Mouse (Mus musculus) erythroid progenitor cell, adult 5-6 weeks (primary cell): ENCODE measurements around the gene Cldn16. TPM values are rescaled to one million over a fixed set of nuclear protein-coding genes. Genes with fewer than 3 reads are reported as not detected.
"Not testable (repeated sequence)": the region's sequence is repeated elsewhere in the genome, so short reads cannot be mapped to it uniquely, and the experiment has no call there.

Experiments
- ATAC-seq: replicated peaks from 2 replicates; pipeline ENCODE4 v1.8.0; 2016; ENCODE audit warnings: moderate number of reproducible peaks, mild to moderate bottlenecking, moderate TSS enrichment, inconsistent platforms; ENCODE audit not compliant: poor library complexity, low FRiP score, severe bottlenecking
- total RNA-seq, 2 experiments: library from RNA; stranded (forward) in 1 of 2; stranded (reverse) in 1 of 2; fragments of 150-400 nt in 1 of 2; fragments of 186-747, 209-891 nt in 1 of 2; gene quantifications; 2 replicates each; pipeline versions ENCODE4 v1.2.3 to v1.2.4; 2015 to 2017; ENCODE audit warnings: low replicate concordance in 2 of 2

Cldn16 gene
- total RNA-seq (2015; ENCODE audit: low replicate concordance) (not detected in 2 replicates), total RNA-seq (2017; ENCODE audit: low replicate concordance) (not detected in 2 replicates)

- no peak for ATAC-seq
These were observed at the start of gene Cldn16 for GRCm38 (mm10) chr16:26462835-26463234. Gene Cldn16 (plus strand): TSS chr16:26463135.

- no peak for ATAC-seq
These were observed 44.3 kb upstream of the Cldn16 start for GRCm38 (mm10) chr16:26418616-26419015.

DNA sequence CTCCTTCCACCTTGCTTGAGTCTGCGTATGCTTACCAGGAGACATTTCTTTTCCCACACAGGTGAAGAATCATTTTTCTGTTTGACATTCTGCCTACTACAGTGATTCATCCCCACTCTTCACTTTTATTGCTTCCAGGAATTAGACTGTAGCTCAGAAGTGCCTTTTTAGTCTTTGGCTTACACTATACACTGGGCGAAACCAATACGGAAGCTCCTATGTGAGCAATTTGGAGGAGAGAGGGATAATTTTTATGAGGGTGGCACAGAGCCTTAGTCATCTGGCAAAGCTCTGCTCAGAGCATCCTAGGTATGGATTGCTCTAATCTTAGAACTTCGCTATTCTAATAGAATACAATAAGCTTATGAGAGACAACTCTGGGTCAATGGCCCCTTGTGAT is 40.9 kb upstream of the Cldn16 start:
- ATAC-seq: no peak

DNA sequence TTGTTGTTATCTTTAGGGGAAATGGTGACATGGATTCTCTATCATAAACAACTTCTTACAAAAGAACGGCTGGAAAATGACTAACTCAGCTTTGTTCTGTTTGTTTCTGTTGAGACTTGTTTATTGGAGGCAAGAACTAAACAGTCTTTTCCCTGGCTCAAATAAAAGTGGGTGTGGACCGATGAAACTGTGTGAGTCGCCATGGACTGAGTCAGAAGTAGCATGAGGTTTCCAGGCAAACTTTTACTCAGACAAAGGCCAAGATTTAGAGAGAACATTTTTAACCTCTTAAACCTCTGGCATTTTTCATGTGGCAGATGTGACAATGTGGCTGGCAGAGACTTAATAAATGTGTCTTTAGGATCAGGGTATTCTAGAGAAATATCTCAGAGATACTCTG is 32.7 kb upstream of the Cldn16 start:
- ATAC-seq: no peak

- ATAC-seq: no peak
These were observed 29.4 kb upstream of the Cldn16 start for GRCm38 (mm10) chr16:26433486-26433885.

DNA sequence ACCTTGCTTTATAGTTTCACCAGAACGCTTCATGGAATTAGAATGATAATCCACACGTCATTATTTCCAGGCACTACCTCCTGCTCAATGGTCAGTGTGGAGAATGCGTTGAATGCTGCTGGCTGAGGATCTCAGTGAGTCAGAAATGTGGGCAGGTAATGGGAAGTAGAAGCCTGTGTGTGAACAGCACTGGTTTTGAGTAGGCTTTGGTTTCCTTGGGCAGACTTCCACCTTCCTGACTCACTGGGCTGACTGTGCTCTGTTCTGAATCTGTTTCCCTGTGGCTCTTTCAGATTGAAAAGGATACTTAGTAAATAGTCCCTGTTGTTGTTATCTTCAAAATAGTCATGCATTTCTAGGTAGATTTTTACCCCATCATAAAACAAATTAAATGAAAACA is 22.9 kb upstream of the Cldn16 start:
- no peak for ATAC-seq

DNA sequence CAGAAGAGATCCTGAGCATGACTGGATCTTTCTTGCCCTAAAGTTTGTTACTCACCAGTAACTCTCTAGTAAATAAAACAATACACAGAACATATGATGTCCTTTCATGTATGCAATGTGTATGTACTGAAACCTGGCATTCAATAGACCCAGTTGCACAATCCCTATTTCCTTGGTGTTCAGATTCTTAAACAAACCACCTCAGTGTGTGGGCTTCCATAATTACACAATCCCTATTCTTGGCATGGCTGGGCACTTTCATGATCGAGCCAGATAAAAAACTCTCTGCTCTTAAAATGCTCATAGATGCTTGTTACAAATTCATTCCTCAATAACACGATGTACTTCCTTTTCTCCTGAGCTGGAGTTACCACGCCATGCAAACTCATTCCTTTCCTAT is 21.8 kb upstream of the Cldn16 start:
- ATAC-seq: no peak

GRCm38 (mm10) chr16:26444843-26445242 is 18.1 kb upstream of the Cldn16 start:
- no peak for ATAC-seq

DNA sequence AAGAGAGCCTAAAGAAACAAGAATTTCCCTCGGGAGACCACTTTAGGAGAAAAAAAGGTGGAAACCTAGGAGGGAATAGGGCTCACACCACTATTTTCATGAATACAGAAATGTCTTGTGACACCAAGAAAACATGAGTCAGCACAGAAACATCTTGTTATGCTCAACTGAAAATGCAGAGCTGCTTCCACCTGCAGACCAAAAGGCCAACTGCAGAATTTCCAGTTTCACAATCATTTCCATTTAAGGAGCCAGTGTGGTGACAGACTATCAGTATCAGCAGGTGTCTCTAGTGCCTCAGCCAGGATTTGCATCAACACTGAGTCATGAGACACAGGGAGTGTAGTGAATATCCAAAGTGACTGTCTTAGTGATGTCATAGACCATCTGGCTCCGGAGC is 15.3 kb upstream of the Cldn16 start:
- no peak for ATAC-seq

DNA sequence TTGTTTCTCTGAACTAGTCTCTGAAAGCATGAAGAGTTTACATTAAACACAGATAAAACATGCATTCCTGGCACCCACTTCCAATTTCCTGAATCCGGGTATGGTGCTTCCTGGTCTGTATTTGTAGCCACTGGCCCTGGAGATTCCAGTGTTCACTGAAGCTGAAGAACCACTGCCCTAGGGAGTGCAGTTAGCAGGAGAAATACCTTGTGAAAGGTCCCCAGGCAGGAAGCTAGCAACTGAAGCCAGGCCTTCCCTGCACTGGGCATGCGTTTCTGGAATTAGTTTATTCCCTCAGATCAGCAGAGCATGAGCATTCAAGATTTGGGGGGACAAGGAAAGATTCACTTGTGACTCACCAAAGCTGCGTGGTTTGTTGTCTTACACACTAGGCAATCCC is 8.8 kb upstream of the Cldn16 start:
- ATAC-seq: no peak

GRCm38 (mm10) chr16:26456182-26456581 is 6.8 kb upstream of the Cldn16 start:
- no peak for ATAC-seq

GRCm38 (mm10) chr16:26466535-26466934 is 3.6 kb downstream of the Cldn16 start:
- ATAC-seq: no peak

DNA sequence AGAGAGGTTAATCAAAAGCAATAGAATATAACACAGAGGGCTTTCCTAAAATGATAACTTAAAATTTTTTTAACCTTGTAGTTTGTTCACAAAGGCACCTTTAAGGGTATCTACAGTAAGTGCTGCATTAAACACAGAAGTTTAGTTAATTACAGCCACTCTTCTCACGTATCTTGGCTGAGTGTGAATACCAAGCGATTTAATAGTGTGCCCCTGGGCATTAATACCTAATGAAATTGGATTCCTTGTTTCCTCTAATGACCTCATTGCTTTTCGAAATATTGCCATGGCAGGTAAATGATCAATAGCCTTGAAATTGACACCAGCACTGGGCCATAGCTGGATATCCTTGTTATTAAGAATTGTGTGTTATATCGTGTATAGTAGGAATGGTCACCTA is 8.3 kb downstream of the Cldn16 start:
- ATAC-seq: no peak

DNA sequence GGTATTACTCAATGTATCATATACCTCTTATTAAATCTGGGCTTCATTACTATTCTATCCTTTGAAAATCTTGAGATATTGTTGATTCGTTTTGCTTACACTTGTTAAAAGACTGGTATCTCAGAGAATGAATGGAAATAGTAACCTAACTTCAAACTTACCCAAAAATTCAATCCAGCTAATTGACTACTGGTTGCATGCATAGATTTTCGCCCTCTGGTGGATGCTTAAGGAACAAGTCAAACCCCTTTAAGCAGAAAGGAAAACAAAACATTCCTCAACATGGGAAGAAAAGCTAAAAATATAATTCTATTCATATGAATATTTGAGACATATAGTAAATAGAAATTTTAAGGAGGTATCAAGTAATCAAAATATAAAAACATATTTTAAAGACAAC is 32.8 kb downstream of the Cldn16 start:
- no peak for ATAC-seq

DNA sequence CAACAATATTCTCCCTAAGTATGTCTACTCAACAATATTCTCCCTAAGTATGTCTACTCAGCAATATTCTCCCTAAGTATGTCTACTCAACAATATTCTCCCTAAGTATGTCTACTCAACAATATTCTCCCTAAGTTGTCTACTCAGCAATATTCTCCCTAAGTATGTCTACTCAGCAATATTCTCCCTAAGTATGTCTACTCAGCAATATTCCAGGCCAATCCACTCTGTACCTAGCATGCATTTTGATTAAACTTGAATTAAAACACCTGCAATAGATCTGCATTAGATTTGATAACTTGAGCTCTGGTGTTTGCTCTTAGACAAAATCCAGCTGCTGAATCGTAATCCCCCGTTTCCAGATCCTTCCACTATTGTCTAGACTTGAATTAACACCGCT is 36.8 kb downstream of the Cldn16 start:
- not testable (repeated sequence) for ATAC-seq

DNA sequence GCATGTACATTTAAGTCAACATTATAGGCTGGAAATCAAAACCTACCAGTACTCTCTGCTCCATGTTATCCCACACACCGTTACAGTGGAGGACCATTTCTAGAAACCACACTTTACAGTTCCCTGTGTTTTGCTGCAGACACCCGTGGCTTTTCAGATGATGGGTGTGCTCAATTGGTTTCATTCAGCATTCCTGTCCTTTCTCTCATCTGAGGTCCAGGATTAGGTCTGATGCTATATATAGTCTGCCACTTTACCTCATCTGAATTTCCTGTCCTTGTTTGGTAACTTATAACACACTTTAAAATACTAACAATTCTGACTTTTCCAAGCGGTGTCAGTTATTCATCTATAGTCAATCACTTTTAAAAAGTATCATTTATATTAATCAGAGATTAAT is 37.8 kb downstream of the Cldn16 start:
- ATAC-seq: no peak

- no peak for ATAC-seq
These were observed 42.0 kb downstream of the Cldn16 start for GRCm38 (mm10) chr16:26504961-26505360.

GRCm38 (mm10) chr16:26519596-26519995 is 56.7 kb downstream of the Cldn16 start:
- no peak for ATAC-seq

- no peak for ATAC-seq
These were observed 62.9 kb downstream of the Cldn16 start for GRCm38 (mm10) chr16:26525832-26526231.

- ATAC-seq: no peak
These were observed 63.7 kb downstream of the Cldn16 start, which contains the start of gene Tmem207 for GRCm38 (mm10) chr16:26526669-26527068. Gene Tmem207 (minus strand): TSS chr16:26526769.

DNA sequence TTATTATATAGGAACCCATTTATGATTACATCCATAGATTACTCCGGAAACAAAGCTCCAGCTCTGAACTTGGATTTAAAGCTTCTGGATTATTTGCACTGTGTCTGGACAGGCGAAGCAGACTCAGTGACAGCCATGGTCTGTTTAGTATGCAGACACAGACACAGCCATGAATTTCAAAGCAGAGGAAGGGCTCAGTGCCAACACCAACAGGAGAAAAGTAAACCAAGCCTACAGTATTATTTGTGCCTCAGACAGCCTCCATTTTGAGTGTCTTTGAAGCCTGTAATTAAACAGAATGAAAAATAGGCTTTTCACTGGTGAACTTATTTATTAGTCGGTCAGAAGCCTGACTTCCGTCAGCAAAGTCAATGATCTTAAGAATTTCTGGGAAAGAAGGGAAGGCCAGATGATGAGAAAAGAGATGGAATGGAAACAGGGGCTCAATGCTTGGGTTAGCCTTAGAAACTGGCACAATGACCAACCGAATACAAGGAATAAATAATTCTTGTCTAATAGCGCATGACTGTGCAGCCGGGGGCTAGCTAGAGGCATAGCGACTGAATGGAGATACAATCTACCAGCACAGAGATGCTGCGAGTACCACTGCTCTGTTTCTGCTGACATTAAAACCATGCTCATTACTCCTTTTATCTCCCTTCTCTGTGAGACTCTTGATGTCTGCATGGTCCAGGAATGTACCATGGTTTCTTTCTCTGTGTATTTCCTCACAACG is 65.2 kb downstream of the Cldn16 start:
- no peak for ATAC-seq

DNA sequence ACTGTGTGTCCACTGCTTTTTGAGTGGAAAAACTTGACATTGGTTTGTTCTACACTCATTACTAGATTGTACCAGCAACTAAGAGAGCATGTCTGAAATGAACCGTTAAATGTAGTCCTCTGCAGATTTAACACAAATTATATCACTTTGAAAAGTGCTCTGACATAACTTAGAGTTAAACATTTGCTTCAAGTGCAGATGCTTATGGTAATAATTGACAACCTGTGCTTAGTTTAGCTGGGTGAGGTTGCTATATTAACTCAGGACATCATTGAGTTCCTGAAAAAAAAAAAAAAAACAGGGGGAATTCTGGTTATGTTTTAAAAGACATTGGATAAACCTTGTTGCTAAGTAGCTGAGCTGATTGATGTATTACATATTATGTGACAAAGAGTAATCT is 67.5 kb downstream of the Cldn16 start:
- ATAC-seq: no peak
